Mouse (Mus musculus): Measurements from ENCODE around the gene Asb3. TPM values are rescaled to one million over a fixed set of nuclear protein-coding genes. Genes with fewer than 3 reads are reported as not detected.

Gene Asb3
- 17.0 TPM for total RNA-seq (2023)

DNA sequence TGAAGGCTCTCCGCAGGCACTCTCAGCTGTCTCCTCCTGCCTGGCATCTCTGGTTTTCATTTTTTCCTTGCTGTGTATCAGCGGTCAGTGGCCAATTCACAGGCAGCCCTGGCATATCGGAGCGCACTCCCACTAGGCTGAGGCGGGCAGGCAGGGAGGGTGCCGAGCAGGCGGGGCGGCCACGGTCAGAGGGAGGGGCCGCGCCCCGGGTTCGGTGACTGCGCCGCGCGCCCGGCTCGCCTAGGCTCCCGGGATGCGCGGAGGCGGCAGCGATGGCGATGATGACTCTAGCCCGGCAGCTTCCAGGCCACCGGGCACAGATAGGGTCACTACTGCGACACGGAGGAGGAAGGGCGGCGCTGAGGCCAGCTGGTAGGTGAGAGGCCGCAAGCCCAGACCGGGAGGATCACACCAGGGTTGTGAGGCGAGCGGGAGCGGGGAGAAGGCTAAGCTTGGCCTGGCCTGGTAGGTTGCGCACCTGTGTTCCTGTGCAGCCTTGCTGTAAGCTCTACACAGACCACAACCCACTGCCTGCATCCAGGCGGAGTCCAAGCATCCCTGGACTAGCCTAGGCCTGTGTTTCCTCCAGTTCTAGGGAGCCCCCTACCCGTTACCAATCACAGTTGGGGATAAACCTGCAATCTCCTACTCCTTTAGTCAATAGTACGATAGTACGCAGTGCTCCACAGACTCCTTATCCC lies at the start of gene Asb3, which contains the start of gene Gpr75:
TSS of gene Asb3 (plus strand) at position 246 of the 701 bp plus-strand sequence.
TSS of gene Gpr75 (plus strand) at position 188 of the 701 bp plus-strand sequence.

GRCm38 (mm10) chr11:30954279-30954725 lies 69.1 kb downstream of the Asb3 start, which contains the start of gene Erlec1:
TSS of gene Erlec1 (minus strand) at chr11:30954335.

GRCm38 (mm10) chr11:30985877-30986624 lies 100.8 kb downstream of the Asb3 start, which contains the start of gene Chac2:
TSS of gene Chac2 (minus strand) at chr11:30986350.

Other genes starting within 250 kb of the Asb3 start
- 0.70 TPM for gene Acyp2, start 235.8 kb upstream of the Asb3 start, total RNA-seq (2023)
- gene Psme4, start 113.7 kb upstream of the Asb3 start, total RNA-seq (2023) = 74.7 TPM
- gene Gpr75, start 58 bp upstream of the Asb3 start, total RNA-seq (2023) = 0.26 TPM
- gene Erlec1, start 68.9 kb downstream of the Asb3 start, total RNA-seq (2023) = 29.5 TPM
- gene Chac2, start 100.9 kb downstream of the Asb3 start, total RNA-seq (2023) = 1.7 TPM